Mouse (Mus musculus) liver, adult (tissue): Measurements from ENCODE around the gene Tmem183a.

Experiments
- GATA4 ChIP-seq: IDR thresholded peaks from 2 replicates; pipeline ENCODE4 v1.6.1; 2014; ENCODE audit warnings: mild to moderate bottlenecking, low read length; ENCODE audit not compliant: insufficient replicate concordance

The Tmem183a gene

DNA sequence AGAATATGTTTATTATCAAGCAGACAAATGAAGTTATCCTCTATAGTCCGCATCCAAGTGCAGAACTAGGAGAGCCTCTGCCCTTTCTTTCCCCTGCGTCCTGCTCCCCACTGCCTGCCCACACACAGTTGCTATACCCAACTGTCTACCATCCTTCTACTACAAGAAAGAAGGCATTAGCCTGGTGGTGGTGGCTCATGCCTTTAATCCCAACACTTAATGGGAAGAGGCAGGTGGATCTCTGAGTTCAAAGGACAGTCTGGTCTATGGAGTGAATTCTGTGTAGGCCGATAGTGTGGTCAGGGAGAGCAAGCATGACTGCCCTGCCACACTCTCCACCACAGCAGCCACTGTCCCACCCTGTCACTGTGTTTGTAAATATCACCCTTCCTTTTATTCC lies 51.0 kb downstream of the Tmem183a start:
- no peak for TF ChIP-seq GATA4

DNA sequence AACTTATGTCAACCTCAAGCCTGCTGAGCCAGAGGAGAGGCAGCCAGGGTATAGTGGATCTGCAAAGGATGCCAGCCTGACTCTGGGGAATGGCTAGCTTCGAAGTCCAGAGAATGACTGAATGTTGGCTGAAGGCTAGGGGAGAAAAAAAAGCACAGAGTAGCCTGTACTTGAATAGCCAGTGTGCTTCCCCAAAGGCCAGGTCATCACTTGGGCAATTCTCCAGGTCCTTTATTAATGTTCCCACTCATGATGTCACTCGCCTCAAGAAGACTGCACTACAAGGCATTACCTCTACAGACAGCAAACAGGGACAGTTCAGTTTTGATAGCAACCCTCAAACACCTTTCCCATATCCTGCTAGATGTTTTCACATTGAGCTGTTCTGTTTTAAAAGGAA lies 51.5 kb downstream of the Tmem183a start:
- no peak for TF ChIP-seq GATA4

DNA sequence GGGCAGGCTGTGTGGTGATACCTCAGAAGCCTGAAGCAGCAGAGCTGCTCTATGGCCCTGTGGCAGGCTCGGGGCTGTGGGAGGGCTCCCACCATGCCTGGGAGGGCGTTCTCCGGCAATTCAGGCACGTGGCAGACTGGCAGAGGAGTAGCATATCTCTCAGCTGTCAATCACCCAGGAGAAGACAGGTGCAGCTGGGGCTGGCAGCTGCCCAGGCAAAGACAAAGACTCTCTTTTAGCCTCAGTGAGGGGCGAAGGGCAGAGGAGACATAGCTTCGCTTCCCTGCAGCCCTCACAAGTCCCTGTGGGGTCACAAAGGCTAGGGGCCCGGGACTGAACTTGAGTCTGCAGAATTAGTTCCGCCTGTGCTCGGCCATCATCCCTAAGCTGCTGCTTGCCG lies 54.4 kb downstream of the Tmem183a start:
- no peak for TF ChIP-seq GATA4

DNA sequence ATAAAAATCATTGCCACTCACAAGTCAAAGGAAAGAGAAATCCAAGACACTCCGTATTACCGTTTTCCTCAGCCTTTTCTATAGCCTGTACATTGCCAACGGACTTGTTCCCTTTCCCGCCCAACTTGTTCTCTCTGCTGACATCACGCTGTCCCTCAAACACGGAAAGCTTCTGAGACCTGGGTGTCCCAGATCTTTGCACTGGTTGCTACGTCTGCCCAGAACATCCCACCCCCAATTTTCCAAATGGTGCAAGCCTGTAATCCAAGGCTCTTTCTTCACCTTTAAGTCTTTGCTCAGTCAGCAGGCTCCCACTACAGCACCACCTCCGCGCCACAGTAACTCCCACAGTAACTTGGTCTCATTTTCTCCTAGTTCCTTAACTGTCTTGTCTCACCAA lies 56.8 kb downstream of the Tmem183a start:
- TF ChIP-seq GATA4: no peak

DNA sequence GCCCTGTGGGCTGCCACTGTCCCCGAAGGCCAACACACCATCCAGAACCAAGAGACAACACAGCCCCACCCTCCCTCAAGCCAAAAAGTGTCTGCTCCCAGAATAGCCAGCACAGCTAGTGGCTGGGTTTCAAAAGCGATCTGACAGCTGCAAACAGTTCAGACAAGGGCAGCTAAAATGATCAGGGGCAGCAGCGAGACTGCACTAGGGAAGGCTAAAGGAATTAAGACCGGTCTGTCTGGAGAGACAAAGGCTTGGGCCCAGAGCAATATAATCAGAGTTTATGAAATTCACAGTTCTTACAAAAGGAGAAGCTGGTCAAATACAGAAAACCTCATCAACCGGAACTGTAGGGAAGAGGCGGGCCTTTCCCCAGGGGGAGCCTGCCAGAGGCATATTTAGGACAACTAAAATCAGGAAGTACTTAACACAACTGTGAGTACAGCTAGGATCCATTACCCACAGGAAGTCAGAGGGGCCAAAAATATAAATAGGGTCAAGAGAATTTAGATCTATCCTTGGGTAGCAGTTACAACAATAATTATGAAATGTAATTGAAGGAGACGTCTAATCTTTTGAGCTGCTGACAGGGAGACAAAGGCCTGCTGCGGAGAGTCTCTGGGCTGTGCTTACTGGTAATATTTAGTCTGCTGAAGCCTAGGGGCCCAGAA lies 59.1 kb downstream of the Tmem183a start:
- no peak for TF ChIP-seq GATA4

DNA sequence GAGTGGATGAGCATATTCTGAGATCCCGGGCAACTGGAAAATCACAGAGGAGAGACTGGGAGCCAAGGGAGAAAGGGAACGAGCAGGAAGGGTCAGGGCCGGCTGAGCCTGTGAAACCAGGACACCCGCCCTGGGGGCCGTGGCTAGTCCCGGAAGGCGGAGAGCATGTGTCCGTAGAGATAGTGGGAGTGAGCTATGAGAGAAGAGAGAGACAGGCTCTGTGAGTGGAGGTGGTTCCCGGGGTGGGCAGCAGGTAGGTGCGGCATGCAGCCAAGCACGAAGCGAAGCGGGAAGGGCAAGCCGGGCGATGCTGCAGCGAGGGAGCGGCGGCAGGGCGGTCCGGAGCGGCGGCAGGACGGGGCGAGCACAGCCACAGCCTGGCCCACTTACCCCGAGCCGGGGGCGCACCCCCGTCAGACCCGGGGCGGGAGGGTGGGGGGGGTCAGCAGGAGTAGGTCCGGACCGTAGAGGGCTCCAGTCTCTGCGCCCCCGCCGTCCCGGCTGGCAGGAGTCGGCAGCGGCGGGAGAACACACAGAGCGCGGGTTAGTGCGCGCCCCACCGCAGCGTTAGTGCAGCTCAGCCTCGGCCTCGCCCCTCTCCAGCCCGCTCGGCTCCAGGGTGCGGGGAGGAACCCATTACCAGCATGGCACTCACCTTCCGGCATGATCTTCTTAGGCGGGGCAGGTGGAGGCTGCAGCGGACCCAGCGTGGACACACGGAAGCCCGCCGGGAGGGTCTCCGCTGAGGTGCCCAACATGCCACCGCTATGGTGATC lies 63.0 kb downstream of the Tmem183a start:
- TF ChIP-seq GATA4: no peak

DNA sequence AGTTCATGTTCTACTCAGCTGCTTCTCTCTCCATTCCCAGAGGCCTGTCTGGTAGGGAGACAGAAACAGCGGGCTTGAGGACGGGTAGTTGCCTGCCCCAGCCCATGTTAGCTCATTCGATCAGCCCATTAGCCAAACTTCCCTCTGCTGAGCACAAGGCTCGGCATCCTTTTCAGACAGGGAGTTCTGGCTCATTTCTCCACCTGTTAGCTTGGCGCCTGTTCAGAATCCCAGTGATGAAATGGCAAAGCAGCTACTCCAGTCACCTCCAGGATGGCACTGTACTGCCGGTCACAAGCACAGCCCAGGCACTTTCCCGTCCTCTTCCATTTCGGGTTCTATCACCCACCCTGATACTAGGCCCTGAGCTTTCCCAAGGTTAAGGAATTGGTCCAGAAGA lies 64.5 kb downstream of the Tmem183a start:
- TF ChIP-seq GATA4: no peak
